Mouse (Mus musculus): ENCODE data around the gene Fkrp. TPM values are rescaled to one million over a fixed set of nuclear protein-coding genes. Genes with fewer than 3 reads are reported as not detected.

Fkrp gene
- polyA plus RNA-seq (2012; rRNA removed), result 27.4 and 39.2 TPM in 2 replicates

GRCm38 (mm10) chr7:16816475-16817122 lies at the start of gene Fkrp:
Gene Fkrp, minus strand, starts transcription at chr7:16816732.

DNA sequence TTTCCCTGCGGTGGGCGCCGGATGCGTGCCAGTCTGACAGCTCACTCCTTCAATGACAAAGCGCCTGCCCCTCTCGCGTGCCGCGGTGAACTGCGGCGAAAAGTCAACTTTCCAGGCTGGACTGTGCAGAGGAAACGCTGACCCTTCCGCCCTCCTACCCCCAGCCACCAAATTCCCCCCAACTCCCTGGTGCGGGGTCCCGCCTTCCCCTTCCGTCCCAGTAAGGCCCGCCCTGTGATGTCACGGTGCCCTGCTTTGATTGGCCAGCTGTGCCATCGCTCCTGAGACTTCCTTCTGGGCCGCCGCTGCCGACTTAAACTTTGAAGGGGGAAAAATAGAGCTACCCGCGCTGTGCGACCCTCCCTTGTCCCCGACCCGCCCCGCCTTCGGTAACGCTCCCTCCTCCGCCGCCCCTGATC lies 26.1 kb upstream of the Fkrp start, which contains the start of gene Prkd2:
Gene Prkd2 (plus strand): TSS at position 258 of the 419 bp plus-strand sequence.

GRCm38 (mm10) chr7:16815351-16815941 lies 1.1 kb downstream of the Fkrp start, which contains the start of gene Strn4:
Gene Strn4, plus strand, starts transcription at chr7:16815889.

GRCm38 (mm10) chr7:16780825-16781554 lies 35.5 kb downstream of the Fkrp start, which contains the start of gene Slc1a5:
Gene Slc1a5, plus strand, starts transcription at chr7:16781340.

Other genes starting within 250 kb of the Fkrp start
- gene Arhgap35, start 201.7 kb downstream of the Fkrp start, polyA plus RNA-seq (2012; rRNA removed), result 19.1 and 19.6 TPM in 2 replicates
- not detected in 2 replicates for gene Ceacam15, start 141.0 kb downstream of the Fkrp start, polyA plus RNA-seq (2012; rRNA removed)
- gene Ceacam9, start 94.8 kb downstream of the Fkrp start, polyA plus RNA-seq (2012; rRNA removed), result not detected in 2 replicates
- 375 and 448 TPM in 2 replicates for gene Ap2s1, start 78.3 kb downstream of the Fkrp start, polyA plus RNA-seq (2012; rRNA removed)
- 192 and 201 TPM in 2 replicates for gene Slc1a5, start 35.4 kb downstream of the Fkrp start, polyA plus RNA-seq (2012; rRNA removed)
- gene Strn4, start 843 bp downstream of the Fkrp start, polyA plus RNA-seq (2012; rRNA removed), result 133 and 140 TPM in 2 replicates
- gene Prkd2, start 26.2 kb upstream of the Fkrp start, polyA plus RNA-seq (2012; rRNA removed), result 44.3 and 45.8 TPM in 2 replicates
- gene Dact3, start 58.6 kb upstream of the Fkrp start, polyA plus RNA-seq (2012; rRNA removed), result 66.8 and 81.5 TPM in 2 replicates
- gene Gng8, start 75.1 kb upstream of the Fkrp start, polyA plus RNA-seq (2012; rRNA removed), result 4.2 and 8.5 TPM in 2 replicates
- 3.6 and 5.5 TPM in 2 replicates for gene Ptgir, start 89.8 kb upstream of the Fkrp start, polyA plus RNA-seq (2012; rRNA removed)
- gene Calm3, start 107.4 kb upstream of the Fkrp start, polyA plus RNA-seq (2012; rRNA removed), result 462 and 594 TPM in 2 replicates
- 8.9 and 9.2 TPM in 2 replicates for gene Pnmal2, start 128.0 kb upstream of the Fkrp start, polyA plus RNA-seq (2012; rRNA removed)
- gene Pnmal1, start 142.9 kb upstream of the Fkrp start, polyA plus RNA-seq (2012; rRNA removed), result 0.24 and 0.31 TPM in 2 replicates
- gene Gm42372, start 166.4 kb upstream of the Fkrp start, polyA plus RNA-seq (2012; rRNA removed), result 0.05 TPM in 2 replicates
- 1.7 and 2.0 TPM in 2 replicates for gene Ccdc8, start 176.0 kb upstream of the Fkrp start, polyA plus RNA-seq (2012; rRNA removed)
- gene Ppp5c, start 211.2 kb upstream of the Fkrp start, polyA plus RNA-seq (2012; rRNA removed), result 346 and 370 TPM in 2 replicates
- gene Hif3a, start 245.7 kb upstream of the Fkrp start, polyA plus RNA-seq (2012; rRNA removed), result 4.9 and 7.8 TPM in 2 replicates